Mouse (Mus musculus): ENCODE measurements around the gene B3galnt2.
"Not testable (repeated sequence)": the region's sequence is repeated elsewhere in the genome, so short reads cannot be mapped to it uniquely, and the experiment has no call there.

B3galnt2 gene

DNA sequence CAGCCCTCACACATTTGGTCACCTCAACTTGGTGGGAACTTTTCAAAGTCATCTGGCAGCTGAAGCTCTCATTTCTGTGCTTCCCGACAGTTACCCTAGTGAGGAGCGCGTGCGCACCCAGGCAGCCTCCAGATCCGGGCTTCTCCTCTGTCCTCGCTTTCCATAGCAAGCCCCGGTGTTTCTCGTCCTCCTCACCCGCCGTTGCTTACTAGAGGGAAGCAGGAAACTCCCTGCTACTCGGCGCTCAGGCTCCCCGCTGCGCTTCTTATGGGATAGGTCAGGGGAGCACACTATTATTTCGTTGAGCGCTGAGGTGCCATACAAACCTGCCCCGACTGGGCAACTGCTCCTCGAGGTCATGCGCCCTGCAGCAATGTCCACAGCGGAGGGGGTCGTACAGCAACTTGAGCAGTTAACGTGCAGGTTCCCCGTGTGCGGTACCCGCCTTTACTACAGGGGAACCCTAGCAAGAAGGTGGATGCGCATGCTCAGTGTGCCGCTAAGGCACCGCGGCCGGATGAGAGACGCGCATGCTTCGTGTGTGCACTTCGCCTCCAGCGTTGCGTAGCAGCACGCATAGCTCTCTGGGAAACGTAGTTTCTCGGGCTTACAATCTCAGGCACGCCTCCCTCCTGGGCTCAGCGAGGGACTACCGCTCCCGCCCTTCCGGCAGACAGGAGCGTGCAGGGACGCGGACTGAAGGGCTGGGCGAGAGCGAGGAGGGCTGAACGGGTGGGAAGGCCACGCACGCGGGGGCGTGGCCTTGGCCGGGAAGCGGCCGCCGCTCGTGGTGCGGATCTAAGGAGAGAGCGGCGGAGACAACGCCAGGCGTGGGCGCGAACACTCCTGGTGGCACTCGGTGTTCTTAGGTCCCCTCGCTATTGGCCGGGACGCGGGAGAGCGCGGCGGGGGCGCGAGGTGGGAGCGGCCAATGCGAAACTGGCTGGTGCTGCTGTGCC, at the start of gene B3galnt2:
Gene B3galnt2, plus strand, starts transcription at position 596 of the 959 bp plus-strand sequence.
- DNase-seq: peak; percentile 96 to 98

DNA sequence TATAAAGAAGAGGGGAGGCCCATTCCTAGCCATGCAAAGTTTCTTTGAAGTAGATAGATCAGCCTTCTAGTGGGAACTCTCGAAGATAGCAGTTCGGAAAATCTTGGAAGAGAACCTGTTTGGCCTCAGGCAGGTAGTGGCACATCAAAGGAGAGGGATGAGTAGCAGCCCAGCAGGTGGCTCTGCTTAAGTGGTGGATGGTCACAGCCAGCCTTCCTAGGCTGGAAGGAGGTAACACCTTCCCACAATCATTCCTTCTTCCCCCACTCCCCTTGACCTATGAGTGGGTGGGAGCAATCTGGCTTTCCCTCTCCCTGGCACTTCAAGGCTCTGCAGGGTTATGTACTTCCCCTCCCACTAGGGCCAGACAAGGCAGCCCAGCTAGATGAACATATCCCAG, 42.9 kb upstream of the B3galnt2 start:
- DNase-seq: no peak

DNA sequence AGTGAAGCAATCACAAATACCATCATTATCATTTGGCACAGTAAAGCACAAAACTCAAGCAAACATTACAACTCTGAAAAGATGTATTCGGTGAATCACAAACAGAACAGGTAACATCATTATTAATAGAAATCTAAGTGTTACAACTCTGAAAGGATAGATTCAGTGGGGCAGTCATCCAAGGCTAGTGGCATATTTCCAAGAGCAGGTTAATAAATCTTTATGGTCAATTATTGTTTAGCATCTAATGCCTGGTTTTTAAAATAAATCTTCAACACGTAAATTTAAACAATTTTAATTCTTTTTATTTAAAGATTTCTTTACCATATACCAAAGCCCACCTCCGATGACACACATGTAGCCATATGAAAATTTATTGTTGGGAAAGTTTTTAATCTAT, 34.9 kb upstream of the B3galnt2 start:
- no peak for DNase-seq

DNA sequence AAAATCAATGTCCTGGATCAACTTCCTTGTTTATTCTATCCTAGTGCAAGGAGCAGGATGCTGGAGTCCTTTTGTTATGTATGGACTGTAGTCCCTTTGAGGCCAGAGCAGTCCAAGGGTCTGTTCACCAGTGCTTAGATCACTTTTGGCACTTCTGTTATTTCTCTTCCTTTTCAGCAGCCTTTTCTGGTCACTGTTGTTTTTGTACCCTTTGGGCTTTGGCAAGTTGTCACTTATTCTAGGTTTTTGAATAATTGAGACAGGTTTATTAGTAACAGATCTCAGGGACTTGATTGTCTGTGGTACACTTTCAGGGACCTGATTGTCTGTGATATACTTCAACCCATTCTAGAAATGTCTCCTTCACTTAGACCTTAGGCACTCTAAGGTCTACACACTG, 31.7 kb upstream of the B3galnt2 start:
- no peak for DNase-seq

DNA sequence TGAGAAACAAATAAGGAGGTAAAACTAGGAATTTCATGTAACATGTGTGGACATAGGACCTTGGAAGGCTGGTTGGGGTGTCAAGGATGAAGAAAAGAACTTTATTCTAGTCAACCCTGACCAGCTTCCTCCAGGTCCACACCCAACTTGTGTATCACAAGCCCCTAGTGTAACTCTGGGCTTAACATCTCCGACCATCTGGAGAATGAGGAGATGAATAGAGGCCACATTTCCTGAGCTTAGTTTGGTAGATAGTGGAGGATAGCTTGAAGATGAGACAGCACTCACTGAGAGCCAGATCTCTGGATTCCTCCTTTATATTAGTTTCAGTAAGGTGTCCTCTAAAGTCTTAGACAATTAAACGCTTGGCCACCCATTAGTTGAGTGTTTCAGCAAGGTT, 24.3 kb upstream of the B3galnt2 start:
- DNase-seq: no peak

DNA sequence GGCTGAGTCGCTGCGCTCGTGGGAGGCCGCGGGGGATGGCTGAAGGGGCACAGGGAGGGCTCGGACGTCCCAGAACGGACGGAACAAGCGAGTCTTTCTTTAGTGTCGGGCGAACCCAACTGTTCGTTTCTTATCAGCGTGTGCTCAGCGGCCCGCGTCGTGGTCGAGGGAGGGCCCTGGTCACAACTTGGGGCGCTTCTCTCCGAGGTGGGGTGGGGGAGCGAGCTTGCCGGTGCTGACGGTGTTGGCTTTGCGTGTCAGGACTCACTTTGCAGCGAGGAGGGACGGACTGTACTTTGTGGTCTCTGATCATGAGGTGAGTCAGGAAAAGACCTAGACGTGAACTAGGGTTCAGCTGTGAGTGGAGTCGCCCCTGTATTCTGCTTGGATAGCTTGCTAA, 662 bp downstream of the B3galnt2 start:
- no peak for DNase-seq

DNA sequence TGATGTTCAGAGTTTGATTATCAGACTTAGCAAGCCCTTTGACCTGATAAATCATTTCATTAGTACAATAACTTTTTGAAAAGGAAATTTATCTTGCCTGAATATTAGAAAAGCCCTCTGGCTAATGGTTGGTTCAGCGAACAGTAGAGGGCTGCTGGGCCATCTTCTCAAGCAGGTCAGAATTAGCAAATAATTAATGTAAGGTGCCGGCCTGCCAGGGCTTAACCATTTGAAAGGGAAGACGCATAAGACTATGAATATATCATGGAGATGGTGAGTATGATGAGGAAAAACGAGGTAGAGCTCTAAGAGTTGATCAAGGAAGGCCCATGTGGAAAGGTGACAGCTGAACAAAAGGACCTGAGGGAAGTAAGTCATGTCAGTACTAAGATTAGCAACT, 2.4 kb downstream of the B3galnt2 start:
- no peak for DNase-seq

DNA sequence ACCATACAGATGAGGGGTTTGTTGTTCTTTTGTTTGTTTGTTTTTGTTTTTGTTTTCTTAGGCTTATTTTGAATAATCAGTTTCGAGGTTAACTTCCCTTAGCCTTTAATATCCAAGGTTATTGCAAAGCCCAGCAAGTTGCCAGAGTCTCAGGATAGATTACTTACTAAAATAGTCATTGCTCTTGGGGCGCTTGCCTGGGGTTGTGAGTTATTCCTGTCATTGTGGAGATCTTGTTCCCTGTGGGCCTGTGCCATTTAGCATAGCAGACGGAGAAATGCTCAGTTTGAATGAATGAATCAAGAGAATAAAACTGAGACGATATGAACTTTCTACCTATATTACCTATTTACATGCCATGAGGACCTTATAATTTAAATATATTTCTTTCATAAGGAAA, 5.9 kb downstream of the B3galnt2 start:
- DNase-seq: no peak

DNA sequence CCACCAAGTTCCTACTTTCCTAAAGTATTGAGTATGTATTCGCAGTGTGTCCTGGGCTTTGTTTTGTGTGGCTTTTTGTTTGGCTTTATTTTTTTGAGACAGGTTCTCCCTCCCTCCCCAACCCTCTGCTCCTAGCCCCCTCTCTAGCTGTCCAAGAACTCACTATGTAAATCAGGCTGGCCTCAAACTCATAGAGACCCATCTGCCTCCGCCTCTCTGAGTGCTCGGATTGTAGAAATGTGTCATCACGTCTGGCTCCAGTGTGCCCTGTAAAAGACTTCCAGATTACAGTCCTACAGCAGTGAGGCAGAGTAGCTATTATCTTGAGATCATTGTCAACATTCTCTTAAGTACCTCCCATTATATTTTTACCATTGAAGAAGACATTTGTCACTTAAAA, 6.8 kb downstream of the B3galnt2 start:
- DNase-seq: no peak

DNA sequence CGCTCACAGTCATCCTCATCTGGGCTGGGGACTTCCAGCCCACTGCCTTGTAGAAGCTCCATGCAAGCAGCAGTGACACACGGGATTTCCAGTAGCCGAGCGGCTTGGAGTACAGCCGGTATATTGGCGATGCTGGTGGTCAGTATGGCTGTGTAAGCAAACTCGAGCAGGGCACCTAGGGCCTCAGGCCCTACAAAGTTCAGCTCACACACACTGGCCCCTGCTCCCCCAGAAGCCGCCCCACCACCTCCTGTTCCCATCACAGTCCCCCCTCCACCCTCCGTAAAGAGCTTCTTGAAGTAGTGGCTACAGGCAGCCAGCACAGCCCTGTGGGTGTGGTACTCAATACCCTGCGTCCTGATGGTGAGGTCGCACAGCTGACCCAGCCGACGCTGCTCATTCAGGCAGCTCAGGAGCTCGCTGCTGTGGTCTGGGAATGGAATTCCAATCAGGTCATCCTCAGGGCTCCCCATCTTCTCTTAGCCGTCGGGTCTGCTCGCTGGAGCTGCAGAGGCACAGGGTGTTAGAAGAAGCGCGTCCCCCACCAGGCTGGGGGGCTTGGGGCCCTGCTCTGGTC, 11.2 kb downstream of the B3galnt2 start:
- no peak for DNase-seq

DNA sequence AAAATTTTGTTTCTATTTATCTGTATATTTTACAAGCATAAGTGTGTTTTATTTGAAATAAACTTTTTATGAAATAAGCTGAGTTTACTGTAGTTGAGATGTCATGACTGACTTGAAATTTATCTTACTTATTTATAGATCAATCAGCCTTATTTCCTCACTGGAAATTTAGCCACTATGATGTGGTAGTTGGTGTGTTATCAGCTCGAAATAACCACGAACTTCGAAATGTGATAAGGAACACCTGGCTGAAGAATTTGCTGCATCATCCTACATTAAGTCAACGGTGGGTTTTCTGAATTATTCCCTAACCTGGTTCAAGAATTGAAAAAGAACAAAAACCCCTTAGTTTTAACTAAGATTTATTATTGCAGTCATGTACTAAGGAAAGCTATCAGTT, 11.9 kb downstream of the B3galnt2 start:
- no peak for DNase-seq

DNA sequence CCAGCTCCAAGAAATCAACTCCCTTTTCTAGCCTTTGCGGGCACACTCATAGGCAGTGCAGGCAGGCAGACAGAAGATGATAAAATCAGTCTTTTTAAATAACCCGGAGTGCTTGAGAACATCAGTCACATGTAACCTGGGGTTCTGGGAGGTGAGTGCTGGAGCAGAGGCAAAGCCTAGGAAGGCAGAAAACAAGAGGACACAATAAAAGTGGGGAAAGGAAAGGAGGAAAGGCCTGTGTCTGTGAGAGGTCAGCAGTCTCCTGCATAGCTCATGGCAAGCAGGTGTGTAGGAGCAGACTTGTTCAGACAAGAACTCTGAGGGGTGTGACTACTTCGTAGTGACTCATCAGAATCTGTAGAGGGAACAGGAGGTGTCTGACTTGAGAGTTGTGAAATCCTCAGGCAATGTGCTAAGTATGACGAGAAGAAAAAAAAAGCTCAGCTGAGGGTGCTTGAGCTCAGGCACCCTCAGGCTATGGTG, 14.4 kb downstream of the B3galnt2 start:
- no peak for DNase-seq

DNA sequence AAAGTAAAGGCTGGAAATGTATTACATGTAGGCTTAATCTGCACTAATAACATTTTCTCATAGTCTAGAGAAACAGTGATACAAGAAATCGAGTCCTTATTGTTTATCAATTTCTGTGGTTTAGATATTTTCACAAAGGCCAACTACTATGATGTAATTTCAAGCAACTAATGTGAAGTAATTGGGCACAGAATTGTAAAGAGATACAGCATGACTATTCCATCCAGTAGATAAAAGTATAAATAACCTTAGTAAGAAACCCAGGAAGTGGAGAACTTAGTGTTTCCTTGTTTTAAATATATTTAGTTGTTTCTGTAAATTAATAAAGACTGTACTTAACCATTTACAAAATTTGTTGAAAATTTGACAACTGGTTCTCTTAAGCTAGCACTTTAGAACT, 15.5 kb downstream of the B3galnt2 start:
- DNase-seq: no peak

DNA sequence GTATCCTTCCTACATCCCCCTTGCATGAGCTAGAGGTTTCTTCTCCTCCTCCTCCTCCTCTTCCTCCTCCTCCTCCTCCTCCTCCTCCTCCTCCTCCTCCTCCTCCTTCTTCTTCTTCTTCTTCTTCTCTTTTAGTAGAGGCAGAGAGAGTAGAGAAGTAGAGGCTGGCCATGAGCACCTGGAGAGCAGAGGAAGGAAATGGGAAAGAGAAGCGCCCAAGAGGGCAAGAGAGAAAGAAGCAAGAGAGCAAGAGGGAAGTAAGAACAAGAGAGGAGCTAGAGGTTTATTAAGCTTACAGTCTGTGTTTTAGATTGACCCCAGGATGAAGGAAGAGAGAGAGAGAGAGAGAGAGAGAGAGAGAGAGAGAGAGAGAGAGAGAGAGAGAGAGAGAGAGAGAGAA, 27.6 kb downstream of the B3galnt2 start:
- not testable (repeated sequence) for DNase-seq

DNA sequence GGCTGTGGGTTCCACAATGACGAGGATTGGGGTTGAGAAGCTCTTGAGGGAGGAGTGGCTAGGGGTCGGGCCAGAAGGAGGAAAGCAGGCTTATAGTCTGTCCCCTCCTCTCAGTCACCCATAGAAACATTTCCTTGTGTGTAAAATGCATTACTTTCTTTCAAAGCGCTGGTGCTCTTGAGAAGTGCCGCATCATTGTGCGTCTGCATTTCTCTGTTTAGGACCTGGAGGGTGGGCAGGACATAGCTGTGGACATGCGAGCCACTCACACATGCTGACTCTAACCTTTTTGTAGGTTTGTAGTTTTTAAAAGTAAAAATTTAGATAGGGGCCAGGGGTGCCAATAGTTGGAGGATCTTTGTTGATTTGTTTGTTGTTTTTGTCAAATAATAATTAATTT, 29.3 kb downstream of the B3galnt2 start:
- DNase-seq: no peak

DNA sequence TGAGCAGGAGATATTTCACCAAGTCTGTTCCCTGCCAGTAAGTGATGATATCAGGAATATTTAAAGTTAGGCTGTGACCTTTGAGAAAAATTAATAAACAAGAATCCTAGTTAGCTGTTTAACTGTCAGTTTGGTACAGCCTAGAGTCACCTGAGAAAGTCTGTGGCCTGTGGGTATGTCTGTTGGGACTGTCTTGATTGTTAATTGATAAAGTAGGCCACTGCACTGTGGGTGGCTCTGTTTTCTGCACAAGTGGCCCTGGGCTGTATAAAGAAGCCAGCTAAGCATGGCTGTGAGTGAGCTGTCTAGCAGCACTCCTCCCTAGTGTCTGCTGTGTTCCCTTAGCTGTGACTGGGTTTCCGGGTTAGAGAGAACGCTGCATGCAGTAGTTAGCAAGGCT, 34.9 kb downstream of the B3galnt2 start:
- no peak for DNase-seq

DNA sequence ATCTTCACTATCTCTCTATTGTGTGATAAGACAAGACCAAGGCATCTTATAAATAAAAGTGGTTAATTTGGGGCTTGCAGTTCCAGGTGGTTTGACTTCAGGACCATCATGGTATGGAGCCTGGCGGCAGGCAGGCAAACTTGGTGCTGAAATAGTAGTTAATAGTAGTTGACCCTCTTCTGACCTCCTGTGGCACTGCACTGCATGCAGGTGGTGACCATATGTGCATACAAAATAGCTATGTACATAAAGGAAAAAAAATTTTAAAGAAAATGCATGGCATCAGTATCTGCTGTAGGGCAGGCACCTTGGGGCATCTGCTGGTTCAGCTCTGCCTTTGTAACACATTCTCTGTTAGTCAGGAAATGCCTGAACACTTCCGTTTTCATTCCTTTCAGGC, 36.1 kb downstream of the B3galnt2 start:
- no peak for DNase-seq

DNA sequence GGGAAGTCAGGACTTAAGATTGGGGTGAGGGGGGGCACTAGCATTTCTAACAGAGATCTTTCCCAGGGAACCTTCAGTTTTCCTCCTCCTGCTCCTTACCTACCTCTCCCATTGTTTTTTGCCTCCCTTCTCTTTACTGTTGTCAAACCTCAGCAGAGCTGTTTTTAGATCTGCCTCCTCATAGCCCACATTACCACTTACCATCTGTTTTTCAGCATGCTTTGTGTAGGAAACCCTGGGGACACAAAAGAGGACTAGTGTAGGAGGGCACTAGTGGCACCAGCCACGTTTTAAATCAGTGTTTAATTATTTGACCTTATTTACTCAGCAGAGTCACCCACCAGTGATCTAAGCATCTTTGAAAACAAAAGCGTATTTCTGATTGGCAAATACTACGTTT, 38.8 kb downstream of the B3galnt2 start:
- DNase-seq: no peak

DNA sequence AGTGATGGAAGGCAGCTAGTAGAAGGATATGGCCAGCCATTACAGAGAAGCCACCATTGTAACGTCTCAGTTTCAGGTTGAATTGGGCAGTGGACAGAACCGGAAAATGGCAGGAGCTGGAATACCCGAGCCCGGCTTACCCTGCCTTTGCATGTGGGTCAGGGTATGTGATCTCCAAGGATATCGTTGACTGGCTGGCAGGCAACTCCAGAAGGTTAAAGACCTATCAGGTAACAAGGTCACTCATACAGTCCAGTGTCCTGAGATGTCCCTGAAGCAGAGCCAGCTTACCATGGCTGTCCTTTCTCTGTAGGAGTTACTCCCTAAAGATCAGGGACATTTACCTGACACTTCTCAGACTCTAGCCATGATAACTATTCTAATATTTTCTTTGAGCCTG, 40.8 kb downstream of the B3galnt2 start:
- no peak for DNase-seq

DNA sequence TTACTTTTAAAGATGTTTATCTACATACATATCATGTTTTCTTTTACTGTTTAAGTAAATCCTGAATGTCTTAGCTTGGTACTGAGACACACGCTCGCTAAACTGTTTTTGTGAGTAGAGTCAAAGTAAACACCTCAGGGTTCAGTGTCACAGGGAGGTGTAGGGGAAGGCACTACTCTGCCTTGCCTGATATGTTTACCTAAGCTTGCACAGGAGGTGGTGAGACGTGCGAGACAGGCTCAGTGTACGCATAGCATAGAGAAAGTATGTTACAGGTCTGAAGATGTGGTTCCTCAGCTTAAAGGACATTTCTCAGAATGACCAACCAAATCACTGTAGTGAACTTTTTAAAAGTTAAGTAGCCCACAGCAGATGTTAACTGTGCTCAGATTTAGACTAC, 43.2 kb downstream of the B3galnt2 start:
- DNase-seq: no peak

DNA sequence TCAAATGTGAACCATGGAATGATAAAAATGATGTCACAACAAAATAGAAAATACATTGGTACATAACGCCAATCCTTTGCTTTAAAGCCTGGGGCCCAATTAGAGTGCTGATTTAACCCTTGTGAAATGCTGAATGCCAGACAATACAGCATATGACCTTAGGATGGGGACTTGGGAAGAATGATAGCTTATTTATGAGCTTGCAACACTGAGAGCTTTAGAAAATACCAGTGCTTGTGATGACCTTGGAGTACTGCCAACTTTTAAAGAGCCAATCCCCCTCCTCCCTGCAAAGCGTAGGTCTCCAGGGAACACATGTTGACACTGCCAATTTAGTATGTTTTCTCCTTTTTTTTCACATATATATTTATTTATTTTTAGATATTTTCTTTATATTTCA, 48.4 kb downstream of the B3galnt2 start:
- DNase-seq: no peak

DNA sequence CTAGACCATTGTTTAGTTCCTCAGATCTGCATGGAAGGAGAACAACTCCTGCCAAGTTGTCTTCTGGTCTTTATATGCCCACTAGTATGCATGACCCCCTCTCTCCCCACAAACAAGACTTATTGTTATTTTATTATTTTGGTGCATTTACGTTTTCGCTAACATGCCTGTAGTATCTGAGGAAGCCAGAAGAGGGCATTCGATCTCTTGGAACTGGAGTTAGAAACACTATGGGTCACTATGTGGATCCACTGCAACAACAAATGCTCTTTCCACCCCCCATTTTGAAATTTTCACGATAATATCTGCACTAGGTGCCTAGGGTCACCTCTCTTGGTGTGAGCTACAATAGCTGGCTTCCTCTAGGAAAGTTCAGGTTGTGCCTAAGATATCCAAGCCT, 49.8 kb downstream of the B3galnt2 start:
- peak in 1 of 2 experiments; percentile 20 for DNase-seq

DNA sequence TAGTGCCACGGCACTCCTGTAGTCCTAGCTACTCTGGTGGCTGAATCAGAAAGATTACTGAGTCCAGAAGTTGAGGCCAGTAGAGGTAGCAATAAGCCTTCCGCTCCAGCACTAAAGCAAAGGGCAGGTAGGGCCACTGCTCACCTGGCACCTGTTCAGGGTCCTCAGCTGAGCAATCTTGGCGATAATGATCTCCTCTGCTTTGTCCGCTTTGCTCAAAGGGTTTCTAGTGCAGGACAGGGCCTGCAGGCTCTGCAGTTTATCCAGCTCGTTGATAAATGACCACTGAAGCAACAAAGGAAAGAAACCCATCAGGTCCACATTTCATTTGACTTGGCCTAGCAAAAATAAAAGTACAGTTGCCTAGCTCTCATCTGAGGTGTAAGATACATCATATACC, 50.7 kb downstream of the B3galnt2 start:
- no peak for DNase-seq

DNA sequence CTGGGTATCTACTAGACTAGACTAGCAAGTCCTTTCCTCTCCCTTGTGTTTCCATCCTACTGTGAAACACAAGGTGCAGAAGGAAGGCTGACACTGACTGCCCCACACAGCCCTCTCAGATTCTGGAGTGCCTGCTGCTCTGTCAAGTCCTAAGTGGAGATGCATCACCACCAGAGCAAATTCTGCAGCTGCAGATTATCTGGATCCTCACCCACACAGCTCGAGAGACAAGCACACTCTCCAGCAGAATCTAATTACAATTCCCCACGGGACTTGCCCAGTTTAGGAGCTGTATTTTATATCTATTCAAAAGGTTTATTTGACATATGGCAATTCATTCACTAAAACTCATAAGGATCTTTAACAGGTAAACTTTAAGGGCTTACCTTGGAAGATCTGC, 51.8 kb downstream of the B3galnt2 start:
- no peak for DNase-seq
